ENCODE assay signal across 8 mouse cellular contexts in genomic region chr7:19295503-19296185, GRCm38 (mm10). TPM values are rescaled to one million over a fixed set of nuclear protein-coding genes. Genes with fewer than 3 reads are reported as not detected.
DNase-seq lines count a peak whose midpoint lies in the region; ATAC-seq and TF ChIP-seq lines count a peak whose summit lies in the region.

No protein-coding gene starts in this region.

- no peak overlapping the region for H3K9ac ChIP-seq in heart, embryonic 11.5 days (ENCODE audit: low read depth, low read length)
- peak overlapping the region; percentile 61 for H3K9ac ChIP-seq in kidney, embryonic 15.5 days
- H3K9ac ChIP-seq in limb, embryonic 15.5 days, result 0 out of 2 replicates have a peak overlapping the region, but pooled peaks have one; percentile 35
- H3K9ac ChIP-seq in midbrain, postnatal 0 days (replicated peaks; ENCODE audit: low read length, poor library complexity, severe bottlenecking), result no peak overlapping the region

- no peaks in the 10 kb centered on the region for H3K27me3 ChIP-seq in heart, embryonic 11.5 days (ENCODE audit: control insufficient read depth, insufficient read depth, low read length)
- H3K27me3 ChIP-seq in kidney, embryonic 15.5 days, result no peaks in the 10 kb centered on the region
- H3K27me3 ChIP-seq in limb, embryonic 15.5 days, result no peaks in the 10 kb centered on the region
- no peaks in the 10 kb centered on the region for H3K27me3 ChIP-seq in midbrain, postnatal 0 days (ENCODE audit: insufficient read depth, low read length)

- no peaks in the 10 kb centered on the region for H3K36me3 ChIP-seq in heart, embryonic 11.5 days (ENCODE audit: control insufficient read depth, insufficient read depth, low read length)
- no peaks in the 10 kb centered on the region for H3K36me3 ChIP-seq in kidney, embryonic 15.5 days
- H3K36me3 ChIP-seq in limb, embryonic 15.5 days, result no peaks in the 10 kb centered on the region
- peaks cover 14% of the 10 kb centered on the region for H3K36me3 ChIP-seq in midbrain, postnatal 0 days (ENCODE audit: insufficient read depth, low read length)

- DNase-seq in B cell, adult 2 months, result peak; percentile 96
- DNase-seq in brain, adult 2 months (ENCODE audit: low read depth, low spot score), result peak; percentile 98
- DNase-seq in midbrain, postnatal 0 days (ENCODE audit: low spot score), result peak; percentile 97
- DNase-seq in spleen, postnatal 36 days (ENCODE audit: low spot score in 2 of 2), result peak; percentile 88 to 91

- TF ChIP-seq CTCF in midbrain, postnatal 0 days (IDR thresholded peaks at IDR 0.05), result peak; percentile 92

- H3K9me3 ChIP-seq in heart, embryonic 11.5 days (replicated peaks; ENCODE audit: control insufficient read depth, low read length), result no peaks in the 10 kb centered on the region
- H3K9me3 ChIP-seq in kidney, embryonic 15.5 days (replicated peaks), result no peaks in the 10 kb centered on the region
- no peaks in the 10 kb centered on the region for H3K9me3 ChIP-seq in limb, embryonic 15.5 days
- H3K9me3 ChIP-seq in midbrain, postnatal 0 days (ENCODE audit: low read length), result no peaks in the 10 kb centered on the region

- H3K4me1 ChIP-seq in heart, embryonic 11.5 days (ENCODE audit: control insufficient read depth, insufficient read depth, low read length), result peaks cover 7% of the 10 kb centered on the region; the same call in 1 of the 2 replicates
- H3K4me1 ChIP-seq in kidney, embryonic 15.5 days, result peaks cover 20% of the 10 kb centered on the region
- peaks cover 18% of the 10 kb centered on the region for H3K4me1 ChIP-seq in limb, embryonic 15.5 days
- 0 out of 2 replicates have a peak, but pooled peaks cover 2% of the 10 kb centered on the region for H3K4me1 ChIP-seq in midbrain, postnatal 0 days (ENCODE audit: insufficient read depth, low read length)

- H3K27ac ChIP-seq in heart, embryonic 11.5 days (ENCODE audit: low read depth, low read length), result no peak overlapping the region
- no peak overlapping the region for H3K27ac ChIP-seq in kidney, embryonic 15.5 days
- H3K27ac ChIP-seq in limb, embryonic 15.5 days, result no peak overlapping the region
- no peak overlapping the region for H3K27ac ChIP-seq in midbrain, postnatal 0 days (ENCODE audit: low read depth, low read length)

- ATAC-seq in erythroblast, adult 5-6 weeks (replicated peaks; ENCODE audit: low FRiP score, poor library complexity, severe bottlenecking), result peak; percentile 72
- peak; percentile 32; the same call in 1 of the 2 replicates for ATAC-seq in heart, embryonic 11.5 days (replicated peaks; ENCODE audit: insufficient number of reproducible peaks, low FRiP score, low TSS enrichment)
- ATAC-seq in kidney, embryonic 15.5 days (replicated peaks; ENCODE audit: low FRiP score), result peak; percentile 82
- peak; percentile 74 for ATAC-seq in limb, embryonic 15.5 days (ENCODE audit: insufficient number of reproducible peaks, low FRiP score, low TSS enrichment, low read depth)
- peak; percentile 69; the same call in 1 of the 2 replicates for ATAC-seq in midbrain, postnatal 0 days (ENCODE audit: low FRiP score)

- peak overlapping the region; percentile 54 for H3K4me2 ChIP-seq in heart, embryonic 11.5 days
- H3K4me2 ChIP-seq in kidney, embryonic 15.5 days, result peak overlapping the region; percentile 77
- peak overlapping the region; percentile 63 for H3K4me2 ChIP-seq in limb, embryonic 15.5 days
- 0 out of 2 replicates have a peak overlapping the region, but pooled peaks have one; percentile 20 for H3K4me2 ChIP-seq in midbrain, postnatal 0 days (ENCODE audit: low read depth, low read length, poor library complexity, severe bottlenecking)

- WGBS in heart, embryonic 11.5 days (ENCODE audit: insufficient replicate concordance), result 20% methylated on average over 21 of the region's 22 CpGs
- WGBS in kidney, embryonic 15.5 days, result 11% methylated on average over 20 of the region's 22 CpGs
- 13% methylated on average over 21 of the region's 22 CpGs for WGBS in limb, embryonic 15.5 days
- 11% methylated on average over 20 of the region's 22 CpGs for WGBS in midbrain, postnatal 0 days

- H3K4me3 ChIP-seq in heart, embryonic 11.5 days (ENCODE audit: low read depth, low read length), result peak overlapping the region; percentile 21
- H3K4me3 ChIP-seq in kidney, embryonic 15.5 days (replicated peaks), result peak overlapping the region; percentile 48
- peak overlapping the region; percentile 40 for H3K4me3 ChIP-seq in limb, embryonic 15.5 days
- H3K4me3 ChIP-seq in midbrain, postnatal 0 days (ENCODE audit: low read depth, low read length), result no peak overlapping the region

RNA-seq across cellular contexts. Expression of gene Rtn2, which starts 13.2 kb away (rescaled TPM):
- not detected in 2 replicates for total RNA-seq in erythroblast, adult 5-6 weeks (2015; ENCODE audit: low replicate concordance)
- not detected in 2 replicates for total RNA-seq in erythroblast, adult 5-6 weeks (2017; ENCODE audit: low replicate concordance)
- polyA plus RNA-seq in heart, embryonic 11.5 days (2014; fragmentation: Nextera tagmentation; extraction: Ambion mirVana), result 25.3 and 31.2 TPM in 2 replicates
- 8.3 and 9.2 TPM in 2 replicates for polyA plus RNA-seq in kidney, embryonic 15.5 days (2015; fragmentation: Nextera tagmentation; extraction: Ambion mirVana)
- 21.4 and 48.2 TPM in 2 replicates for polyA plus RNA-seq in limb, embryonic 15.5 days (2015; fragmentation: Nextera tagmentation; extraction: Ambion mirVana)
- 160 and 172 TPM in 2 replicates for total RNA-seq in midbrain, postnatal 0 days (2014; rRNA removed)
- polyA plus RNA-seq in midbrain, postnatal 0 days (2015; fragmentation: Nextera tagmentation; extraction: Ambion mirVana), result 104 and 107 TPM in 2 replicates

RNA-seq across cellular contexts. Expression of gene Fosb, which starts 14.2 kb away (rescaled TPM):
- 2.9 and 3.1 TPM in 2 replicates for total RNA-seq in erythroblast, adult 5-6 weeks (2015; ENCODE audit: low replicate concordance)
- 2.2 and 3.8 TPM in 2 replicates for total RNA-seq in erythroblast, adult 5-6 weeks (2017; ENCODE audit: low replicate concordance)
- 0.11 and 0.17 TPM in 2 replicates for polyA plus RNA-seq in heart, embryonic 11.5 days (2014; fragmentation: Nextera tagmentation; extraction: Ambion mirVana)
- polyA plus RNA-seq in kidney, embryonic 15.5 days (2015; fragmentation: Nextera tagmentation; extraction: Ambion mirVana), result 0.09 and 0.26 TPM in 2 replicates
- 0.29 and 0.41 TPM in 2 replicates for polyA plus RNA-seq in limb, embryonic 15.5 days (2015; fragmentation: Nextera tagmentation; extraction: Ambion mirVana)
- 0.38 and 0.66 TPM in 2 replicates for total RNA-seq in midbrain, postnatal 0 days (2014; rRNA removed)
- polyA plus RNA-seq in midbrain, postnatal 0 days (2015; fragmentation: Nextera tagmentation; extraction: Ambion mirVana), result 0.10 and 0.11 TPM in 2 replicates

RNA-seq across cellular contexts. Expression of gene Ppm1n, which starts 15.8 kb away (rescaled TPM):
- total RNA-seq in erythroblast, adult 5-6 weeks (2015; ENCODE audit: low replicate concordance), result not detected in 2 replicates
- not detected in 2 replicates for total RNA-seq in erythroblast, adult 5-6 weeks (2017; ENCODE audit: low replicate concordance)
- polyA plus RNA-seq in heart, embryonic 11.5 days (2014; fragmentation: Nextera tagmentation; extraction: Ambion mirVana), result 0.34 TPM in 1 of 2 replicates, not detected in the other
- 0.13 TPM in 1 of 2 replicates, not detected in the other for polyA plus RNA-seq in kidney, embryonic 15.5 days (2015; fragmentation: Nextera tagmentation; extraction: Ambion mirVana)
- polyA plus RNA-seq in limb, embryonic 15.5 days (2015; fragmentation: Nextera tagmentation; extraction: Ambion mirVana), result 0.16 and 0.19 TPM in 2 replicates
- 1.8 and 2.2 TPM in 2 replicates for total RNA-seq in midbrain, postnatal 0 days (2014; rRNA removed)
- 1.2 and 1.4 TPM in 2 replicates for polyA plus RNA-seq in midbrain, postnatal 0 days (2015; fragmentation: Nextera tagmentation; extraction: Ambion mirVana)

RNA-seq across cellular contexts. Expression of gene Vasp, which starts 24.0 kb away (rescaled TPM):
- 34.6 and 35.9 TPM in 2 replicates for total RNA-seq in erythroblast, adult 5-6 weeks (2015; ENCODE audit: low replicate concordance)
- total RNA-seq in erythroblast, adult 5-6 weeks (2017; ENCODE audit: low replicate concordance), result 32.5 and 56.6 TPM in 2 replicates
- 61.9 and 102 TPM in 2 replicates for polyA plus RNA-seq in heart, embryonic 11.5 days (2014; fragmentation: Nextera tagmentation; extraction: Ambion mirVana)
- polyA plus RNA-seq in kidney, embryonic 15.5 days (2015; fragmentation: Nextera tagmentation; extraction: Ambion mirVana), result 87.4 and 89.8 TPM in 2 replicates
- 73.8 and 84.0 TPM in 2 replicates for polyA plus RNA-seq in limb, embryonic 15.5 days (2015; fragmentation: Nextera tagmentation; extraction: Ambion mirVana)
- total RNA-seq in midbrain, postnatal 0 days (2014; rRNA removed), result 50.9 and 56.9 TPM in 2 replicates
- polyA plus RNA-seq in midbrain, postnatal 0 days (2015; fragmentation: Nextera tagmentation; extraction: Ambion mirVana), result 31.4 and 32.3 TPM in 2 replicates

RNA-seq across cellular contexts. Expression of gene Ercc1, which starts 48.9 kb away (rescaled TPM):
- total RNA-seq in erythroblast, adult 5-6 weeks (2015; ENCODE audit: low replicate concordance), result 8.6 and 8.8 TPM in 2 replicates
- 4.6 and 5.2 TPM in 2 replicates for total RNA-seq in erythroblast, adult 5-6 weeks (2017; ENCODE audit: low replicate concordance)
- polyA plus RNA-seq in heart, embryonic 11.5 days (2014; fragmentation: Nextera tagmentation; extraction: Ambion mirVana), result 72.5 and 74.5 TPM in 2 replicates
- polyA plus RNA-seq in kidney, embryonic 15.5 days (2015; fragmentation: Nextera tagmentation; extraction: Ambion mirVana), result 85.7 and 87.2 TPM in 2 replicates
- polyA plus RNA-seq in limb, embryonic 15.5 days (2015; fragmentation: Nextera tagmentation; extraction: Ambion mirVana), result 75.7 and 75.9 TPM in 2 replicates
- 50.3 and 71.4 TPM in 2 replicates for total RNA-seq in midbrain, postnatal 0 days (2014; rRNA removed)
- 67.7 and 71.0 TPM in 2 replicates for polyA plus RNA-seq in midbrain, postnatal 0 days (2015; fragmentation: Nextera tagmentation; extraction: Ambion mirVana)

Comparison
In these comparisons a context has a peak if more than half of its experiments do, and no peak if none do; other contexts are left out.
1. ATAC-seq: peak in every context shown above with its lines; median percentile 82 in kidney, embryonic 15.5 days; 74 in limb, embryonic 15.5 days; 72 in erythroblast, adult 5-6 weeks; 69 in midbrain, postnatal 0 days; 32 in heart, embryonic 11.5 days.
2. H3K4me2 ChIP-seq: peak in every context shown above with its lines; median percentile 77 in kidney, embryonic 15.5 days; 63 in limb, embryonic 15.5 days; 54 in heart, embryonic 11.5 days; 20 in midbrain, postnatal 0 days.
3. H3K9ac ChIP-seq: peak in kidney, embryonic 15.5 days (single experiment) and limb, embryonic 15.5 days (single experiment); none in heart, embryonic 11.5 days (single experiment) and midbrain, postnatal 0 days (single experiment).
4. Peak in every context shown above with its lines, with median percentiles within 50 percentile points of each other: DNase-seq.